Mouse (Mus musculus): ENCODE data around the gene Gm3404. TPM values are rescaled to one million over a fixed set of nuclear protein-coding genes. Genes with fewer than 3 reads are reported as not detected.
"Not testable (repeated sequence)": the region's sequence is repeated elsewhere in the genome, so short reads cannot be mapped to it uniquely, and the experiment has no call there.

Gm3404 gene
- not detected in 2 replicates for polyA plus RNA-seq (2012; rRNA removed)

DNA sequence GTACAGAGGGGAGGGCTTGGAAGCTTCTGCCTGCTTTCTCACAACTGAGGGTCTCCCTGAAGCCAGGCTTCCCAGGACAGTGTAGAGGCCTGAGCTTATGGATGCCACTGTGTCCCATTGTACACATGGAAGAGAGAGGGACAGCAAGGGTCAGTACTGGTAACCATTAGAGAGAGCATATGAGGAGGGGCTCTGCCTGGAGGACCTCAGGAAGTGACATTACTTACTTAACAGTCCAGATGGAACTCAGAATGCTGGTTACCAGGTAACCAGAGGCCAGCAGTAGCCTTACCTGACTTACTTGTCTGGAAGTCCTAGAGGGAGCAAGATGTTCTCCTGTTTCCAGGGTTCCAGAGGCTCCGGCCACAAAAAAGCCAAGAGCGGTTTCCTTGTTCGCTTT lies at the start of gene Gm3404:
Gene Gm3404 (plus strand): TSS at position 301 of the 400 bp plus-strand sequence.
- peak; percentile 4 for DNase-seq
- H3K4me3 ChIP-seq (replicated peaks; ENCODE audit: extremely low read depth, low read depth, low read length); H3K4me1 ChIP-seq (ENCODE audit: control insufficient read depth, insufficient read depth, low read length): not testable (repeated sequence)
- 97% methylated on average over 3 of the region's 3 CpGs for WGBS

GRCm38 (mm10) chr5:146479564-146479963 lies 46.0 kb upstream of the Gm3404 start:
- DNase-seq: peak; percentile 14

DNA sequence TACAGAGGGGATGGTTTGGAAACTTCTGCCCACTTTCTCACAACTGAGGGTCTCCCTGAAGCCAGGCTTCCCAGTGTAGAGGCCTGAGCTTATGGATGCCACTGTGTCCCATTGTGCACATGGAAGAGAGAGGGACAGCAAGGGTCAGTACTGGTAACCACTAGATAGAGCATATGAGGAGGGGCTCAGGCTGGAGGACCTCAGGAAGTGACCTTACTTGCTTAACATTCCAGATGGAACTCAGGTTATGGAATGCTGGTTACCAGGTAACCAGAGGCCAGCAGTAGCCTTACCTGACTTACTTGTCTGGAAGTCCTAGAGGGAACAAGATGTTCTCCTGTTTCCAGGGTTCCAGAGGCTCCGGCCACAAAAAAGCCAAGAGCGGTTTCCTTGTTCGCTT lies 43.9 kb upstream of the Gm3404 start, which contains the start of gene Gm6408:
Gene Gm6408 (plus strand): TSS at position 301 of the 400 bp plus-strand sequence.
- DNase-seq; H3K4me1 ChIP-seq (ENCODE audit: control insufficient read depth, insufficient read depth, low read length); H3K4me3 ChIP-seq (replicated peaks; ENCODE audit: extremely low read depth, low read depth, low read length): not testable (repeated sequence)
- WGBS: 83% methylated on average over 3 of the region's 3 CpGs

More at GRCm38 (mm10) chr5:146479564-146479963, 46.0 kb upstream of the Gm3404 start:
- not testable (repeated sequence) for H3K4me3 ChIP-seq (replicated peaks; ENCODE audit: extremely low read depth, low read depth, low read length); H3K4me1 ChIP-seq (ENCODE audit: control insufficient read depth, insufficient read depth, low read length)
- WGBS: 8% methylated on average over 4 of the region's 4 CpGs
- TF ChIP-seq CTCF (IDR thresholded peaks at IDR 0.05; ENCODE audit: insufficient read depth, low read length): peak; percentile 10; the same call in 1 of the 2 replicates

- not testable (repeated sequence) for H3K4me1 ChIP-seq (ENCODE audit: control insufficient read depth, insufficient read depth, low read length); H3K4me3 ChIP-seq (replicated peaks; ENCODE audit: extremely low read depth, low read depth, low read length)
- DNase-seq: peak; percentile 7
- WGBS: 5% methylated on average over 3 of the region's 4 CpGs
Measured at GRCm38 (mm10) chr5:146488959-146489358, 36.6 kb upstream of the Gm3404 start.

GRCm38 (mm10) chr5:146491063-146491462 lies 34.5 kb upstream of the Gm3404 start, which contains the start of gene Gm6370:
TSS of gene Gm6370 (plus strand) at chr5:146491363.
- WGBS: no CpG with 5 or more reads among the region's 5 CpGs
- DNase-seq; H3K4me3 ChIP-seq (replicated peaks; ENCODE audit: extremely low read depth, low read depth, low read length): not testable (repeated sequence)

GRCm38 (mm10) chr5:146502099-146502498 lies 23.5 kb upstream of the Gm3404 start, which contains the start of gene 4930449I24Rik:
TSS of gene 4930449I24Rik (plus strand) at chr5:146502399.
- DNase-seq; H3K4me3 ChIP-seq (replicated peaks; ENCODE audit: extremely low read depth, low read depth, low read length); H3K4me1 ChIP-seq (ENCODE audit: control insufficient read depth, insufficient read depth, low read length): not testable (repeated sequence)
- WGBS: no CpG with 5 or more reads among the region's 5 CpGs

More at GRCm38 (mm10) chr5:146491063-146491462, 34.5 kb upstream of the Gm3404 start, which contains the start of gene Gm6370:
- not testable (repeated sequence) for H3K4me1 ChIP-seq (ENCODE audit: control insufficient read depth, insufficient read depth, low read length)

DNA sequence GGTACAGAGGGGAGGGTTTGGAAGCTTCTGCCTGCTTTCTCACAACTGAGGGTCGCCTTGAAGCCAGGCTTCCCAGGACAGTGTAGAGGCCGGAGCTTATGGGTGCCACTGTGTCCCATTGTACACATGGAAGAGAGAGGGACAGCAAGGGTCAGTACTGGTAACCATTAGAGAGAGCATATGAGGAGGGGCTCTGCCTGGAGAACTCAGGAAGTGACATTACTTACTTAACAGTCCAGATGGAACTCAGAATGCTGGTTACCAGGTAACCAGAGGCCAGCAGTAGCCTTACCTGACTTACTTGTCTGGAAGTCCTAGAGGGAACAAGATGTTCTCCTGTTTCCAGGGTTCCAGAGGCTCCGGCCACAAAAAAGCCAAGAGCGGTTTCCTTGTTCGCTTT lies 11.8 kb upstream of the Gm3404 start, which contains the start of gene Gm3402:
Gene Gm3402 (plus strand): TSS at position 301 of the 400 bp plus-strand sequence.
- 100% methylated on average over 2 of the region's 5 CpGs for WGBS
- H3K4me1 ChIP-seq (ENCODE audit: control insufficient read depth, insufficient read depth, low read length); H3K4me3 ChIP-seq (replicated peaks; ENCODE audit: extremely low read depth, low read depth, low read length); DNase-seq: not testable (repeated sequence)

DNA sequence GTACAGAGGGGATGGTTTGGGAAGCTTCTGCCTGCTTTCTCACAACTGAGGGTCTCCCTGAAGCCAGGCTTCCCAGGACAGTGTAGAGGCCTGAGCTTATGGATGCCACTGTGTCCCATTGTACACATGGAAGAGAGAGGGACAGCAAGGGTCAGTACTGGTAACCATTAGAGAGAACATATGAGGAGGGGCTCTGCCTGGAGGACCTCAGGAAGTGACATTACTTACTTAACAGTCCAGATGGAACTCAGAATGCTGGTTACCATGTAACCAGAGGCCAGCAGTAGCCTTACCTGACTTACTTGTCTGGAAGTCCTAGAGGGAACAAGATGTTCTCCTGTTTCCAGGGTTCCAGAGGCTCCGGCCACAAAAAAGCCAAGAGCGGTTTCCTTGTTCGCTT lies 11.7 kb downstream of the Gm3404 start, which contains the start of gene Gm3409:
Gene Gm3409 (plus strand): TSS at position 301 of the 400 bp plus-strand sequence.
- DNase-seq; H3K4me1 ChIP-seq (ENCODE audit: control insufficient read depth, insufficient read depth, low read length); H3K4me3 ChIP-seq (replicated peaks; ENCODE audit: extremely low read depth, low read depth, low read length): not testable (repeated sequence)
- WGBS: 100% methylated on average over 3 of the region's 3 CpGs

- not testable (repeated sequence) for DNase-seq; H3K4me3 ChIP-seq (replicated peaks; ENCODE audit: extremely low read depth, low read depth, low read length); H3K4me1 ChIP-seq (ENCODE audit: control insufficient read depth, insufficient read depth, low read length)
- no CpG with 5 or more reads among the region's 3 CpGs for WGBS
Measured at GRCm38 (mm10) chr5:146555836-146556235, 30.2 kb downstream of the Gm3404 start, which contains the start of gene Gm3415. TSS of gene Gm3415 (plus strand) at chr5:146556136.

- 93% methylated on average over 1 of the region's 1 CpGs for WGBS
- no peak for DNase-seq
- TF ChIP-seq POLR2A (IDR thresholded peaks at IDR 0.05; ENCODE audit: borderline replicate concordance, extremely low read depth, low read depth, low read length) (no peak), CTCF (IDR thresholded peaks at IDR 0.05; ENCODE audit: insufficient read depth, low read length) (no peak)
Measured at GRCm38 (mm10) chr5:146564259-146564658, 38.7 kb downstream of the Gm3404 start.

GRCm38 (mm10) chr5:146567054-146567453 lies 41.5 kb downstream of the Gm3404 start:
- no peak for DNase-seq
- TF ChIP-seq POLR2A (IDR thresholded peaks at IDR 0.05; ENCODE audit: borderline replicate concordance, extremely low read depth, low read depth, low read length): no peak
- TF ChIP-seq CTCF (IDR thresholded peaks at IDR 0.05; ENCODE audit: insufficient read depth, low read length): no peak
- WGBS: 56% methylated on average over 4 of the region's 4 CpGs
- H3K4me3 ChIP-seq (replicated peaks; ENCODE audit: extremely low read depth, low read depth, low read length): no peak overlapping the region
- H3K4me1 ChIP-seq (ENCODE audit: control insufficient read depth, insufficient read depth, low read length): no peaks in the 10 kb centered on the region

More at GRCm38 (mm10) chr5:146564259-146564658, 38.7 kb downstream of the Gm3404 start:
- Histone ChIP-seq H3K4me1 (ENCODE audit: control insufficient read depth, insufficient read depth, low read length) (no peaks in the 10 kb centered on the region), H3K4me3 (replicated peaks; ENCODE audit: extremely low read depth, low read depth, low read length) (no peak overlapping the region)

- WGBS: 69% methylated on average over 6 of the region's 6 CpGs
- not testable (repeated sequence) for H3K4me1 ChIP-seq (ENCODE audit: control insufficient read depth, insufficient read depth, low read length)
Measured at GRCm38 (mm10) chr5:146570179-146570578, 44.6 kb downstream of the Gm3404 start.

GRCm38 (mm10) chr5:146571830-146572734 lies 46.5 kb downstream of the Gm3404 start:
- not testable (repeated sequence) for H3K4me3 ChIP-seq (replicated peaks; ENCODE audit: extremely low read depth, low read depth, low read length); DNase-seq
- 57% methylated on average over 6 of the region's 6 CpGs for WGBS

More at GRCm38 (mm10) chr5:146570179-146570578, 44.6 kb downstream of the Gm3404 start:
- not testable (repeated sequence) for H3K4me3 ChIP-seq (replicated peaks; ENCODE audit: extremely low read depth, low read depth, low read length); DNase-seq

GRCm38 (mm10) chr5:146572735-146573042 lies 47.1 kb downstream of the Gm3404 start:
- WGBS: 87% methylated on average over 4 of the region's 4 CpGs
- not testable (repeated sequence) for DNase-seq; H3K4me1 ChIP-seq (ENCODE audit: control insufficient read depth, insufficient read depth, low read length); H3K4me3 ChIP-seq (replicated peaks; ENCODE audit: extremely low read depth, low read depth, low read length)

More at GRCm38 (mm10) chr5:146571830-146572734, 46.5 kb downstream of the Gm3404 start:
- H3K4me1 ChIP-seq (ENCODE audit: control insufficient read depth, insufficient read depth, low read length): not testable (repeated sequence)

Data from lung, adult 2 months (tissue).